In genomic region chr15:81860471-81861135, GRCm38 (mm10) we compare ENCODE assay signal across 7 mouse cellular contexts. TPM values are rescaled to one million over a fixed set of nuclear protein-coding genes. Genes with fewer than 3 reads are reported as not detected.
DNase-seq lines count a peak whose midpoint lies in the region; ATAC-seq lines count a peak whose summit lies in the region.

No protein-coding gene starts in this region.

- peak overlapping the region; percentile 91 for H3K4me2 ChIP-seq in heart, embryonic 15.5 days
- H3K4me2 ChIP-seq in liver, embryonic 16.5 days (ENCODE audit: low read depth, low read length): peak overlapping the region; percentile 96

- peaks cover 11% of the 10 kb centered on the region for H3K4me1 ChIP-seq in heart, embryonic 15.5 days (replicated peaks)
- peaks cover 24% of the 10 kb centered on the region for H3K4me1 ChIP-seq in liver, embryonic 16.5 days (ENCODE audit: control insufficient read depth, low read depth, low read length)

- no peak for ATAC-seq in heart, embryonic 15.5 days (replicated peaks; ENCODE audit: insufficient number of reproducible peaks, insufficient read depth, low FRiP score, low read depth)
- no peak for ATAC-seq in liver, embryonic 16.5 days (ENCODE audit: low read depth)

- no peaks in the 10 kb centered on the region for H3K9me3 ChIP-seq in heart, embryonic 15.5 days (replicated peaks)
- no peaks in the 10 kb centered on the region for H3K9me3 ChIP-seq in liver, embryonic 16.5 days (replicated peaks; ENCODE audit: control insufficient read depth, low read length)

- H3K36me3 ChIP-seq in heart, embryonic 15.5 days: peaks cover 11% of the 10 kb centered on the region; the same call in 1 of the 2 replicates
- H3K36me3 ChIP-seq in liver, embryonic 16.5 days (ENCODE audit: control insufficient read depth, insufficient read depth): peaks cover 12% of the 10 kb centered on the region

- no peak overlapping the region for H3K9ac ChIP-seq in heart, embryonic 15.5 days
- H3K9ac ChIP-seq in liver, embryonic 16.5 days (ENCODE audit: low read depth, low read length): peak overlapping the region; percentile 35

- 39% methylated on average over 8 of the region's 8 CpGs for WGBS in heart, embryonic 15.5 days
- 31% methylated on average over 8 of the region's 8 CpGs for WGBS in liver, embryonic 16.5 days (ENCODE audit: insufficient replicate concordance)

- DNase-seq in left cerebral cortex, postnatal 14 days (ENCODE audit: low spot score in 2 of 2): peak; percentile 43 to 44
- DNase-seq in left cerebral cortex, adult 9 months (ENCODE audit: low spot score in 2 of 2): no peak
- peak; percentile 51 to 56 for DNase-seq in cerebellum, postnatal 25 days
- DNase-seq in skeletal muscle tissue, adult 2 months (ENCODE audit: low read depth, low spot score): peak; percentile 61
- no peak for DNase-seq in retina, embryonic 14.5 days (ENCODE audit: low spot score)

- no peak overlapping the region for H3K4me3 ChIP-seq in heart, embryonic 15.5 days
- no peak overlapping the region for H3K4me3 ChIP-seq in liver, embryonic 16.5 days (ENCODE audit: low read depth, low read length)

- intact Hi-C loops in left cerebral cortex, postnatal 14 days (cut with DNase I): no loop called here

- no peaks in the 10 kb centered on the region for H3K27me3 ChIP-seq in heart, embryonic 15.5 days
- no peaks in the 10 kb centered on the region for H3K27me3 ChIP-seq in liver, embryonic 16.5 days (ENCODE audit: control insufficient read depth, insufficient read depth, low read depth, low read length)

- H3K27ac ChIP-seq in heart, embryonic 15.5 days: peak overlapping the region; percentile 53
- peak overlapping the region; percentile 37 for H3K27ac ChIP-seq in liver, embryonic 16.5 days (ENCODE audit: low read length)

RNA-seq across cellular contexts. Expression of gene Tob2, which starts 2.0 kb away (rescaled TPM):
- 10 to 100 TPM; 25.8 to 31.8 TPM for total RNA-seq in left cerebral cortex, postnatal 14 days (2021)
- polyA plus RNA-seq in heart, embryonic 15.5 days (2015; fragmentation: Nextera tagmentation; extraction: Ambion mirVana): 15.8 and 17.6 TPM in 2 replicates
- 11.7 and 14.9 TPM in 2 replicates for polyA plus RNA-seq in liver, embryonic 16.5 days (2015; fragmentation: Nextera tagmentation; extraction: Ambion mirVana)

RNA-seq across cellular contexts. Expression of gene Phf5a, which starts 11.1 kb away (rescaled TPM):
- 10 to 100 TPM; 31.8 to 39.8 TPM for total RNA-seq in left cerebral cortex, postnatal 14 days (2021)
- polyA plus RNA-seq in heart, embryonic 15.5 days (2015; fragmentation: Nextera tagmentation; extraction: Ambion mirVana): 70.5 and 97.6 TPM in 2 replicates
- 72.6 and 79.6 TPM in 2 replicates for polyA plus RNA-seq in liver, embryonic 16.5 days (2015; fragmentation: Nextera tagmentation; extraction: Ambion mirVana)

RNA-seq across cellular contexts. Expression of gene Aco2, which starts 11.5 kb away (rescaled TPM):
- total RNA-seq in left cerebral cortex, postnatal 14 days (2021): 100 to 1,000 TPM; 445 to 467 TPM
- 610 and 636 TPM in 2 replicates for polyA plus RNA-seq in heart, embryonic 15.5 days (2015; fragmentation: Nextera tagmentation; extraction: Ambion mirVana)
- polyA plus RNA-seq in liver, embryonic 16.5 days (2015; fragmentation: Nextera tagmentation; extraction: Ambion mirVana): 109 and 114 TPM in 2 replicates

RNA-seq across cellular contexts. Expression of gene Tef, which starts 58.4 kb away (rescaled TPM):
- 100 to 1,000 TPM; 188 to 210 TPM for total RNA-seq in left cerebral cortex, postnatal 14 days (2021)
- polyA plus RNA-seq in heart, embryonic 15.5 days (2015; fragmentation: Nextera tagmentation; extraction: Ambion mirVana): 22.9 and 25.9 TPM in 2 replicates
- polyA plus RNA-seq in liver, embryonic 16.5 days (2015; fragmentation: Nextera tagmentation; extraction: Ambion mirVana): 6.3 and 9.2 TPM in 2 replicates

Comparison
In these comparisons a context has a peak if more than half of its experiments do, and no peak if none do; other contexts are left out.
1. DNase-seq: peak in left cerebral cortex, postnatal 14 days (2 of 2), cerebellum, postnatal 25 days (2 of 2) and skeletal muscle tissue, adult 2 months (single experiment); none in left cerebral cortex, adult 9 months (0 of 2) and retina, embryonic 14.5 days (single experiment).